Mouse (Mus musculus): ENCODE results near the gene Kmt2c.

- no peak for TF ChIP-seq TCF12 (IDR thresholded peaks at IDR 0.05; ENCODE audit: low read depth, low read length)
- no peak for TF ChIP-seq MXI1 (IDR thresholded peaks at IDR 0.05; ENCODE audit: low read depth, low read length)
- no peak for TF ChIP-seq HCFC1 (IDR thresholded peaks at IDR 0.05; ENCODE audit: low read depth, low read length)
- no peak for TF ChIP-seq POLR2A (IDR thresholded peaks at IDR 0.05; ENCODE audit: control insufficient read depth in 1 of 2, insufficient read depth in 1 of 2, low read depth in 1 of 2, low read length in 2 of 2, poor library complexity in 1 of 2)
- no peak for TF ChIP-seq CTCF (IDR thresholded peaks at IDR 0.05 in 2 of 3, conservative IDR thresholded peaks at IDR 0.05 in 1 of 3; ENCODE audit: control insufficient read depth in 1 of 3, insufficient read depth in 1 of 3, low read depth in 2 of 3, low read length in 3 of 3, poor library complexity in 1 of 3, severe bottlenecking in 1 of 3)
- TF ChIP-seq SIN3A (IDR thresholded peaks at IDR 0.05; ENCODE audit: low read length), result no peak
- TF ChIP-seq CHD1 (IDR thresholded peaks at IDR 0.05; ENCODE audit: low read depth, low read length), result no peak
- TF ChIP-seq SMC3 (IDR thresholded peaks at IDR 0.05; ENCODE audit: low read depth, low read length), result no peak
- TF ChIP-seq KAT2A (conservative IDR thresholded peaks at IDR 0.05; ENCODE audit: low read depth, low read length), result no peak
- no peak for TF ChIP-seq EP300 (IDR thresholded peaks at IDR 0.05; ENCODE audit: low read depth in 1 of 2, low read length in 2 of 2)
- no peak for TF ChIP-seq ZC3H11A (IDR thresholded peaks at IDR 0.05; ENCODE audit: low read depth, low read length)
- no peak for TF ChIP-seq E2F4 (IDR thresholded peaks at IDR 0.05; ENCODE audit: borderline replicate concordance, low read depth, low read length)
Observed at GRCm38 (mm10) chr5:25546912-25547311, 48.3 kb upstream of the Kmt2c start.
